Mouse (Mus musculus) heart, embryonic 10.5 days (tissue): Measurements from ENCODE around the gene Tceal9. TPM values are rescaled to one million over a fixed set of nuclear protein-coding genes. Genes with fewer than 3 reads are reported as not detected.
A peak's percentile ranks its signal among the peaks of the same experiment; 100 is the strongest.
"Not testable (repeated sequence)": the region's sequence is repeated elsewhere in the genome, so short reads cannot be mapped to it uniquely, and the experiment has no call there.

Experiments
- DNase-seq: peaks from one replicate; pipeline ENCODE4 v3.0.0-alpha.2; 2017; ENCODE audit warnings: low spot score
- H3K27ac ChIP-seq: fragments of 300-500 bp; sonication (generic); 2 replicates; pipeline ENCODE4 v1.5.1; 2016; ENCODE audit warnings: mild to moderate bottlenecking
- H3K27me3 ChIP-seq: fragments of 300-500 bp; sonication (generic); 2 replicates; pipeline ENCODE4 v1.6.1; 2016; ENCODE audit warnings: mild to moderate bottlenecking; ENCODE audit not compliant: poor library complexity, insufficient read depth, severe bottlenecking
- H3K36me3 ChIP-seq: fragments of 300-500 bp; sonication (generic); 2 replicates; pipeline ENCODE4 v1.6.1; 2016; ENCODE audit warnings: mild to moderate bottlenecking, moderate library complexity
- H3K4me1 ChIP-seq: fragments of 300-500 bp; sonication (generic); 2 replicates; pipeline ENCODE4 v1.6.1; 2016; ENCODE audit warnings: mild to moderate bottlenecking
- H3K4me3 ChIP-seq: fragments of 300-500 bp; sonication (generic); 2 replicates; pipeline ENCODE4 v1.5.1; 2016; ENCODE audit warnings: mild to moderate bottlenecking, moderate library complexity
- H3K9me3 ChIP-seq: fragments of 300-500 bp; sonication (generic); 2 replicates; pipeline ENCODE4 v1.6.1; 2016; ENCODE audit warnings: mild to moderate bottlenecking, moderate library complexity
- WGBS: fragments of 180-500 bp; shearing (Covaris S2); methylation state at CpG from one replicate; pipeline ENCODE4 v1.1.7; 2016; 5-methylcytosine and 5-hydroxymethylcytosine counted together
- polyA plus RNA-seq: library from polyadenylated mRNA; unstranded; fragments of >200 nt; fragmentation: Nextera tagmentation; extraction: Ambion mirVana; gene quantifications from 2 replicates; pipeline ENCODE4 v1.2.1, GENCODE M21; 2016

The Tceal9 gene
- polyA plus RNA-seq, 1 experiment from 2014 or later, result 610 TPM

DNA sequence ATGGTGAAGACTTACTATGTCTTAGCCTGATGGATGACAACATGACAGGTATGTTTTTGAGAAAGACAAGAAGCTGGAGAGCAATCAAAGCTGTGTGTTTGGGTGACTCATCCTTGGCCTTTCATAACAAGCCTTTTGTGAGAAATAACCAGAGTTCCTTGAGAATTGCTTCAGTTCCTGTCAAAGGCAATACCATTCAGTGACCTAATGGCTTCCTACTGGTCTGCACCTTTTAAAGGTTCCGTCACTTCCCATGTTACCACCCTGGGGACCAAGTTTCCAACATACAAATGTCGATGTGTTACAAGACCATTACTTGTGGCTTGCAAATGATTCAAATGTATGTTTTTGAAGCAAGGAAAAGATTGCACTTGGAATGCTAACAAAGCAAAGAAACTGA, 1.7 kb upstream of the Tceal9 start:
- H3K27ac ChIP-seq, result no peak overlapping the region
- DNase-seq, result no peak
- no peaks in the 10 kb centered on the region for H3K27me3 ChIP-seq
- H3K36me3 ChIP-seq, result peaks cover 12% of the 10 kb centered on the region; the same call in 1 of the 2 replicates
- H3K9me3 ChIP-seq, result no peaks in the 10 kb centered on the region
- H3K4me3 ChIP-seq, result no peak overlapping the region
- WGBS, result 74% methylated on average over 2 of the region's 2 CpGs
- H3K4me1 ChIP-seq, result no peaks in the 10 kb centered on the region

DNA sequence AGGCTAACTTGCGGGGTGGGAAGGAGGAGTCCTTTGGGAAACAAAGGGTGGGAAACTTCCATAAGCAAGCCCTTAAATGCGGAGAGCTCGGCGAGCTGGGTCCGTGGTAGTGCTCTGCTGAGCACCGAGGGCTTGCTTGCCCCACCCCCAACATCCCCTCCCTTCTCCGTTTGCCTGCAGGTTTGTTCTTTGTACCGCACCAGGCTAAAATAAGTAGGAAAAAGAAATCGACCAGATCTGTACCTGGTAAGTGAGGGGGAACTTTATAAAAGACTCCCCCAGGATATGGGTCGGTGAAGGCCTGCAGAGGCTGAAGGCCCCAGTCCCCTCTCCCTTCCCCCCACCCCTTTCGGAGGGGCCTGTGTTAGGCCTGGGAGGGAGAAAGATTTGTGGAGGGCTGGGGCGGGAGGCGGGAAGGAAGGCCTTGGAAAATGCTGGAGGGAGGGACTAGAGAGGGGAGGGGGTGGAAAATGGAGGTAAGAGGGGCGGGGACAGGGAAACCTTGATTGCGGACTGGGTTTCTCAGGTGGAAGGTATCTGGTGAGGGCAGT, 717 bp downstream of the Tceal9 start:
- peak overlapping the region; percentile 64 for H3K4me3 ChIP-seq
- no peaks in the 10 kb centered on the region for H3K27me3 ChIP-seq
- peak overlapping the region; percentile 91 for H3K27ac ChIP-seq
- H3K9me3 ChIP-seq, result no peaks in the 10 kb centered on the region
- H3K36me3 ChIP-seq, result peaks cover 12% of the 10 kb centered on the region; the same call in 1 of the 2 replicates
- no peak for DNase-seq
- 15% methylated on average over 15 of the region's 15 CpGs for WGBS
- no peaks in the 10 kb centered on the region for H3K4me1 ChIP-seq

DNA sequence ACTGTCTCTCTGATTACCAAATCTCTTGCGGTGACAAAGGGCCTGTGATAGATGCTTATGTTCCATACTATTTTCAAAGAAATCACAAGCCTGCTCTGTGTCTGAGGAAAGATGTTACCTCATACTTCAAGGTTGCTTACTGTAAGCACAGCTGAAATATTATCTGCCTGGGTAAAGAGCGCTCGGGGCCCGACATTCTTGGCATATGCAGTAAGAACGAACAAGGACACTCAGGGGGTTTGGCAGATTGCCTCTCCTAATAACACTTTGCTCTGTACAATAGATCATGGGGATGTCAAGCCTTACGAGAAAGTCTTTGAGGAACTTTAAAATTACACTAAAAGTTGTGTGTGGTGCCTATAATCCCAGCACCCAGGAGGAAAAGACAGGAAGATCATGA, 3.9 kb downstream of the Tceal9 start:
- Histone ChIP-seq H3K4me1 (0 out of 2 replicates have a peak, but pooled peaks cover 4% of the 10 kb centered on the region), H3K27ac (no peak overlapping the region), H3K36me3 (peaks cover 12% of the 10 kb centered on the region; the same call in 1 of the 2 replicates), H3K4me3 (no peak overlapping the region), H3K9me3 (no peaks in the 10 kb centered on the region), H3K27me3 (no peaks in the 10 kb centered on the region)
- no peak for DNase-seq
- WGBS, result 52% methylated on average over 6 of the region's 6 CpGs

DNA sequence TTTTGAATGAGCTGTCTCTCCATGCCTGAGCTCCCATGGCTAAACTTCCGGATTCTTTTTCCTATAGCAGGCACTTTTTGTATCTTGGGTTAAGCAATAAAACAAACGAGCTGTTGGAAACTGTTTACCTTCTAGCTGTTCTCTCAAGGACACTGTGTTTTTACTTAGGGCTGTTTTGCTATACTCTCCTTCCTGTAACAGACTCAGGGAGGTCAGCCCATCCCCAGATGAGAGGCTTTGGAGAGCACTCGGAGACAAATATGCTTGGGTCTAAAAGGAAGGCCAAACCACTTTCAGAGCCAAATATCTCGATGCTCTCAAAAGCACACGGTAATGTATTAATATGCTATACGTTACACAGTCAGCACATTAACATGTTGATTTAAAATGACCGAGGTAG, 4.8 kb downstream of the Tceal9 start:
- 79% methylated on average over 7 of the region's 7 CpGs for WGBS
- Histone ChIP-seq H3K27me3 (no peaks in the 10 kb centered on the region), H3K9me3 (no peaks in the 10 kb centered on the region), H3K4me3 (no peak overlapping the region), H3K36me3 (peaks cover 12% of the 10 kb centered on the region; the same call in 1 of the 2 replicates), H3K27ac (no peak overlapping the region), H3K4me1 (0 out of 2 replicates have a peak, but pooled peaks cover 4% of the 10 kb centered on the region)
- no peak for DNase-seq

DNA sequence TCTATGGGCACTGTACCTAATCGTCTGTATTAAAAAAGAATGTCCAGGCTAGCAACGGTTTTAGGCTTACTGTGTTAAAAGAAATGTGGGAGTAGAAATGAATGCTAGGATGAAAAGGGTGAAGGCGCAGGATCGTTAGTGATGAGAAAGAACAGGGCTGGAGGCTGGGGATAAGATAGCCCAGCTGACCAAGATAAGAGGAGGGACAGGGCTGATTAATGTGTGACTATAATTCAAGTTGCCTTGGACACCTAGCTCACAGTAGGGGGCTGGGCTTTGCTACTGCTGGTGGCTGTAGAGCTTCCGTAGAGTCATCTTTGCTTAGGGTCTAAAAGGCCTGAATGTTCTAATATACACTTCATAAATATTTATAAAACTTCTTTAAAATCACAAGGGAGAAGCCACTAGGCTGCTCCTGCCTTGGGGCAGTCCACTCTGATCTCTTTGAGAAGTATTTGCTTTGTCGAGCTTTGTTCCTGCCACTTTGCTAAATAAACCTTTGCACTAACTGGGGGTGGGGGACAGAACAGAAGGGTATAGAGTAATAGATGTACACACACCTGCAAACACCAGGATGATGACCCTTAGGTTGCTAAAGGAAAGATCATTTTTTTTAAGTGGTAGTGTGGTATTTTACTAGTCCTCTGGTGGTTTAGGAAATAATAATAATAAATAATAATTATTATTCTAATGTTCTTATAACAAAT, 7.3 kb downstream of the Tceal9 start:
- no peak for DNase-seq
- H3K4me3 ChIP-seq, result no peak overlapping the region
- no peaks in the 10 kb centered on the region for H3K9me3 ChIP-seq
- 40% methylated on average over 6 of the region's 6 CpGs for WGBS
- H3K4me1 ChIP-seq, result 0 out of 2 replicates have a peak, but pooled peaks cover 4% of the 10 kb centered on the region
- no peak overlapping the region for H3K27ac ChIP-seq
- H3K27me3 ChIP-seq, result no peaks in the 10 kb centered on the region
- peaks cover 8% of the 10 kb centered on the region; the same call in 1 of the 2 replicates for H3K36me3 ChIP-seq

DNA sequence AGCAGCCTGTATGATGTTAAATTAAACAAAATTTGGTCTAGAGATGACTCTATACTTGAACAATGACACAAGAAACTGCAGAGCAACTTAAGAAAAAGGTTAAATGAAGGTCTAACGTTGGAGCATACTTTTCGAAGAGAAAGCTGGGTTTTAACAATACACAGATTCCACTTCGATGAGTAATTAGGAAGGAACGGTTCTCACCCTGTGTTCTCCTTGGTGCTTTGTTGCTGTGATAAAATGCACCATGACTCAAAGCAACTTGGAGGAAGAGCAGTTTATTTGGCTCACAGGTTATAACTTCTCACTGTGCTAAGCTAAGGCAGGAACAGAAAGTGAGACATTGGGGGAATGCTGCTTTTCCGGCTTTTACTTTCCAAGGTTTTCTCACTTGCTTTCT, 22.8 kb downstream of the Tceal9 start:
- Histone ChIP-seq H3K27ac (no peak overlapping the region), H3K36me3 (peaks cover 6% of the 10 kb centered on the region; the same call in 1 of the 2 replicates), H3K27me3 (no peaks in the 10 kb centered on the region), H3K9me3 (no peaks in the 10 kb centered on the region), H3K4me3 (no peak overlapping the region), H3K4me1 (peaks cover 5% of the 10 kb centered on the region; the same call in 1 of the 2 replicates)
- no peak for DNase-seq
- WGBS, result 68% methylated on average over 5 of the region's 5 CpGs

DNA sequence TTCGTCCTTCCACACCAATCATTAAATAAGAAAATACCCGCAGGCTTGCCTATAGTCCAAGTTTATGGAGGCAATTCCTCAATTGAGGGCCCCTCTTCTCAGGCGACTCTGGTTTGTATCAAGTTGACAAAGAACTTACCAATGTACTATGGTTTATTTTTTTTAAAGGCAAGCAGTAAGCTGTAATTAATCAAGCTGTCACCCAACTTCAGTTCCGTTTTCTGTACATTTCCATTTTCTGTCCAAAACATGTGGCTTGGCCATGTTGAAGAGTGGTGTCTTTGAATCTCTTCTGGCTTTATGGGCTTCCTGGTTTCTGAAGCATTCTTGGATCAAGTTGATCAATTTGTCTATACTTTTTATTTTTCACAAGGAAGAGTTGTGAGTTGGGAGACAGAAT, 23.3 kb downstream of the Tceal9 start:
- Histone ChIP-seq H3K27me3 (no peaks in the 10 kb centered on the region), H3K36me3 (peaks cover 6% of the 10 kb centered on the region; the same call in 1 of the 2 replicates), H3K27ac (no peak overlapping the region), H3K4me3 (no peak overlapping the region), H3K9me3 (no peaks in the 10 kb centered on the region), H3K4me1 (peaks cover 5% of the 10 kb centered on the region; the same call in 1 of the 2 replicates)
- no peak for DNase-seq
- WGBS, result 51% methylated on average over 4 of the region's 4 CpGs

DNA sequence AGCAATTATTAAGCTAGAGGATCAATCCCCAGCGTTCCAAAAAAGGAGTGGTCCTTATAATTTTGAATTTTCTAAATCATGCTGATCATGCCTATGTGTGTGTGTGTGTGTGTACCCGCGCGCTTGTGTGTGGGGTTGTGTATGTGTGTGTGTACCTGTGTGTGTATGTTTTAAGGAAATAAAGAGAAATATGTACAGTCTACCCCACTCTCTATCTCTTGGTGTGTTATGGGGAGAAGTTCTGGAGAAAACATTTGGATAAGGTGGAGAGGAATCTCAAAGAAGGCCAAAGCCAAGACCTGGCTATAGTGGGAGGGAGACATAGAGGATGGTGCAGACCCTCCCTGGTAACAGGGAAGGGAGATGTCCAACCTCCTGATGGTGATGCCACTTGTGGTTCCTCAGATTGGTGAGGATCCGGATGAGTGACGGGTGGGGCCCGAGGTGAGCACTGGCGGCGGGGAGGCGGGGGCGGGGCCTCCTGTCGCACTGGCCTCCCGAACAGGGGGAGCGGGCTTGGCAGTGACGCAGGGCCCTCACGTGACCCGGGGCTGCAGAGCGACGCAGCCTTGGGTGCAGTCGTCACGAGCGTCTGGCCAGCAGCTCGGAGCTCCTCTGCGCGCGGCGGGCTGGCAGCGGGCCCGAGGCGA, 25.0 kb downstream of the Tceal9 start, which contains the start of gene Bex3:
Gene Bex3 (plus strand): TSS at position 511 of the 650 bp plus-strand sequence.
- WGBS, result 77% methylated on average over 4 of the region's 30 CpGs
- DNase-seq, H3K4me1 ChIP-seq, H3K36me3 ChIP-seq, H3K27me3 ChIP-seq, H3K9me3 ChIP-seq: not testable (repeated sequence)
- Histone ChIP-seq H3K4me3 (peak within 1 kb of the TSS; percentile 57), H3K27ac (peak within 1 kb of the TSS; percentile 79)

DNA sequence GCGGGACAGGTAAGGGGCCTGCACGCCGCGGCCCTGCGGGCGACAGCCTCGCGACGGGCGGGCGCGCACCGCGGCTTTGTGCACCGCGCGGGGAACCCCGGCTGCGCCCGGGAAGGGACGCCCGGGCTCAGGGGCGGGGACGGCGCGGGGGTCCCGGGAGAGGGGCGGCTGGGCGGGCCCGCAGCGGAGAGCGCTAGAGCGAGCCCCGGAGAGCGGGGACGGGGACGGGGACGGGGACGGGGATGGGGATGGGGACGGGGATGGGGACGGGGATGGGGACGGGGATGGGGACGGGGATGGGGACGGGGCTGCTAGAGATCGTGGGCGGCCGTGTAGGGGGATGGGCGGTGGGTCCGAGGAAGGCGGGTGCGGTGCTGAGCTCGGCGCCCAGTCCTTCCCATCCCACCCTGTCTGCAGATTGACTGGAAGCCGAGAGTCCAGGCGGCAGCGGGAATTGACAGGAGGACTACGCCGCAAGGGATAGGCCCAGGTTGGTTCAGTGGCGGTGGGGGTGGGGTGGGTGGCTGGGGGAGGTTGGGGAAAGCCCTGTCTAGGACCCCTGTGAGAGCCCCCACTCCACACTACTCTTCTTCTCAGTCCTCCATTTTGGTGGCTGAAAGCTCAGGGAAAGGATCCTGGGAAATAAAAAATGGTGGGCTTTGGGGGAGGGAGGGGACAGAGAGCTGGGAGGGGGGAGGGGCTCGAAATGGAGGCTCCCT, 25.7 kb downstream of the Tceal9 start:
- Histone ChIP-seq H3K4me3 (peak overlapping the region; percentile 57), H3K27ac (peak overlapping the region; percentile 79)
- H3K9me3 ChIP-seq, DNase-seq, H3K4me1 ChIP-seq, H3K36me3 ChIP-seq, H3K27me3 ChIP-seq: not testable (repeated sequence)
- WGBS, result 23% methylated on average over 13 of the region's 60 CpGs

DNA sequence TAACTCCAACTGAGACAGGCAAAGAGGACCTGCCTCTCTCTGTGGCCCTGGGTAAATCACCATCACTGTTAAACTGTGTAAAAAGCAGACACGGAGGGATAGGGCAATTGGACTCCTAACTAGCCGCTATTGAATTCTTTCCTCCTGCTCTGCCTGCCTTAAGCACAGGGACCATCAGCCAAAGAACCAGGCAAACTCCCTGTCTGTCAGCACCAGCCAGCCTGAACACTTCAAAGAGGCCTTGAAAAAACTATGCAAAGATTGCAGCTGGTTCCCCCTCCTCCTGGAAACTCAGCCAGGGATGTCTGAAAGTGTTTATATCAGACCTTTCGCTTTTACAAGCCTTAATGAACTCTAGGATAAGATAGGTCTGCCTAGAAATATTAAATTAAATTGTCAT, 29.7 kb downstream of the Tceal9 start:
- H3K27me3 ChIP-seq, result no peaks in the 10 kb centered on the region
- no peak overlapping the region for H3K27ac ChIP-seq
- DNase-seq, result peak; percentile 76
- no peaks in the 10 kb centered on the region for H3K9me3 ChIP-seq
- H3K36me3 ChIP-seq, result peaks cover 6% of the 10 kb centered on the region; the same call in 1 of the 2 replicates
- peaks cover 5% of the 10 kb centered on the region; the same call in 1 of the 2 replicates for H3K4me1 ChIP-seq
- WGBS, result 31% methylated on average over 3 of the region's 3 CpGs
- no peak overlapping the region for H3K4me3 ChIP-seq

DNA sequence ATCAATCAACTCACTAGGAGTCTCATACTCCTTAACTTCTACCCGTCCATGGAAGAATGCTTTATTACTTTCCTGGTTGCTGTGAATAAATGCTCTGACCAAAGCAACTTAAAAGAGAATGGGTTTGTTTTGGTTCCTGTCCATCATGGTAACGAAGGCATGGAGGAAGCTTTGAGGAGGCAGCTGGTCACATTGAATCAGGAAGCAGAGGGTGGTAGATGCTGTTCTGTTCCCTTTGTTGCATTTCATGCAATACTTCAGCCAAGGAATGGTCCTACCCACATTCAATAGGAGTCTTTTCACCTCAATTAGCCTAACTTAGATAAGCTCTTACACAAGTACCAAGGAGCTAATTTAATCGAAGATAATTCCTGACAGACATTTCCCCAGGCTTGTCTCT, 30.5 kb downstream of the Tceal9 start:
- H3K4me3 ChIP-seq, result no peak overlapping the region
- no peak for DNase-seq
- 38% methylated on average over 3 of the region's 3 CpGs for WGBS

DNA sequence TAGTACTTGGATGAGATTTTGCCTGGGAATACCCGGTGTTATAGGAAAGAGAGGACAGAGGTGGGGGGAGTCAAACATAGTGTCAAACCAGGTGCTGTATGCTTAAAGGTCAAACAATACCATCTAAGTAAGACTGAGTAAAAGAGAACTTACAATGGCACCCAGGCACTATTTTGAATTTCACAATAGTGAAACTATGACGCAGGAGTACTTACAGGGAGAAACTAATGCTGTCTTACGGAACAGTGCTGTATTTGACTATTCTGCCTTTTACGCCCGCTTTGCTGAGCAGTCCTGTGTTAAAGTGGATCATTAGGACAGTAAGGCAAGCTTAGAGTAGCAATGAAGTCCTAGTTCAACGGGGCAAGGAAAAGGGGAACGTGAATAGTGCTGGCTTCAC, 32.7 kb downstream of the Tceal9 start:
- Histone ChIP-seq H3K27ac (no peak overlapping the region), H3K4me1 (no peaks in the 10 kb centered on the region), H3K4me3 (no peak overlapping the region), H3K36me3 (no peaks in the 10 kb centered on the region), H3K9me3 (no peaks in the 10 kb centered on the region), H3K27me3 (no peaks in the 10 kb centered on the region)
- DNase-seq, result no peak
- 79% methylated on average over 7 of the region's 7 CpGs for WGBS

More for the DNA sequence above, 30.5 kb downstream of the Tceal9 start:
- no peaks in the 10 kb centered on the region for H3K27me3 ChIP-seq
- peaks cover 5% of the 10 kb centered on the region; the same call in 1 of the 2 replicates for H3K4me1 ChIP-seq
- H3K36me3 ChIP-seq, result peaks cover 6% of the 10 kb centered on the region; the same call in 1 of the 2 replicates
- H3K27ac ChIP-seq, result no peak overlapping the region
- H3K9me3 ChIP-seq, result no peaks in the 10 kb centered on the region
